Mouse (Mus musculus) G1E-ER4 (cell line): ENCODE measurements around the gene Akap6. TPM values are rescaled to one million over a fixed set of nuclear protein-coding genes. Genes with fewer than 3 reads are reported as not detected.

Experiments
- GATA1 ChIP-seq: IDR thresholded peaks from one replicate; pipeline ENCODE4 v1.8.0; 2012; ENCODE audit warnings: low read length, inconsistent platforms
- polyA plus RNA-seq: library from polyadenylated mRNA; stranded (reverse); fragments of >175 nt; gene quantifications from 2 replicates; pipeline ENCODE4 v1.2.3, GENCODE M21; 2012

The Akap6 gene
- polyA plus RNA-seq, 1 experiment = not detected

GRCm38 (mm10) chr12:52895672-52896460, 196.7 kb downstream of the Akap6 start:
- TF ChIP-seq GATA1 = no peak

- no peak for TF ChIP-seq GATA1
These were observed 197.6 kb downstream of the Akap6 start for GRCm38 (mm10) chr12:52896785-52897184.

GRCm38 (mm10) chr12:52898130-52898529, 198.9 kb downstream of the Akap6 start:
- no peak for TF ChIP-seq GATA1

GRCm38 (mm10) chr12:52904046-52904445, 204.9 kb downstream of the Akap6 start:
- no peak for TF ChIP-seq GATA1

- no peak for TF ChIP-seq GATA1
These were observed 209.4 kb downstream of the Akap6 start for GRCm38 (mm10) chr12:52908448-52909066.

GRCm38 (mm10) chr12:52910345-52910744, 211.2 kb downstream of the Akap6 start:
- no peak for TF ChIP-seq GATA1

- TF ChIP-seq GATA1 = no peak
These were observed 211.6 kb downstream of the Akap6 start for GRCm38 (mm10) chr12:52910819-52911218.

- no peak for TF ChIP-seq GATA1
These were observed 219.8 kb downstream of the Akap6 start for GRCm38 (mm10) chr12:52918939-52919338.

GRCm38 (mm10) chr12:52922510-52922909, 223.3 kb downstream of the Akap6 start:
- no peak for TF ChIP-seq GATA1

- no peak for TF ChIP-seq GATA1
These were observed 226.3 kb downstream of the Akap6 start for GRCm38 (mm10) chr12:52925448-52925847.

GRCm38 (mm10) chr12:52933832-52934231, 234.6 kb downstream of the Akap6 start:
- TF ChIP-seq GATA1 = no peak

- TF ChIP-seq GATA1 = no peak
These were observed 235.8 kb downstream of the Akap6 start for GRCm38 (mm10) chr12:52934989-52935388.

- TF ChIP-seq GATA1 = no peak
These were observed 239.6 kb downstream of the Akap6 start for GRCm38 (mm10) chr12:52938786-52939185.

- no peak for TF ChIP-seq GATA1
These were observed 240.3 kb downstream of the Akap6 start for GRCm38 (mm10) chr12:52939324-52939946.

GRCm38 (mm10) chr12:52941941-52942340, 242.8 kb downstream of the Akap6 start:
- no peak for TF ChIP-seq GATA1

- no peak for TF ChIP-seq GATA1
These were observed 245.1 kb downstream of the Akap6 start for GRCm38 (mm10) chr12:52944274-52944673.

GRCm38 (mm10) chr12:52944949-52945348, 245.8 kb downstream of the Akap6 start:
- no peak for TF ChIP-seq GATA1

- TF ChIP-seq GATA1 = no peak
These were observed 251.5 kb downstream of the Akap6 start for GRCm38 (mm10) chr12:52950660-52951059.
